Mouse (Mus musculus) gastrocnemius, postnatal 4 days (tissue): ENCODE data around the gene Atp6v1g2. TPM values are rescaled to one million over a fixed set of nuclear protein-coding genes. Genes with fewer than 3 reads are reported as not detected.
A peak's percentile ranks its signal among the peaks of the same experiment; 100 is the strongest.

Experiments
- DNase-seq, 2 experiments: peaks; one replicate each; pipeline ENCODE4 v3.0.0; 2021 to 2022; ENCODE audit warnings: low spot score in 2 of 2, mixed read lengths in 2 of 2
- total RNA-seq, 2 experiments: library from RNA; stranded (reverse); gene quantifications; 2 replicates each; pipeline ENCODE4 v1.2.3; 2021

Gene Atp6v1g2
- total RNA-seq, 2 experiments from 2014 or later, result 2.7 to 3.2 TPM

- DNase-seq, result no peak
Observed at GRCm38 (mm10) chr17:35253293-35254093, 20.0 kb downstream of the Atp6v1g2 start.

GRCm38 (mm10) chr17:35254241-35255098 is 21.0 kb downstream of the Atp6v1g2 start:
- no peak for DNase-seq

- no peak for DNase-seq
Observed at GRCm38 (mm10) chr17:35255301-35255700, 21.8 kb downstream of the Atp6v1g2 start.

GRCm38 (mm10) chr17:35255704-35256103 is 22.2 kb downstream of the Atp6v1g2 start:
- DNase-seq, result no peak

GRCm38 (mm10) chr17:35257378-35257777 is 23.9 kb downstream of the Atp6v1g2 start:
- DNase-seq, result no peak

- peak; percentile 81 to 92 for DNase-seq
Observed at GRCm38 (mm10) chr17:35257824-35258491, 24.5 kb downstream of the Atp6v1g2 start.

- no peak for DNase-seq
Observed at GRCm38 (mm10) chr17:35258492-35259478, 25.3 kb downstream of the Atp6v1g2 start.

- DNase-seq, result no peak
Observed at GRCm38 (mm10) chr17:35259621-35260020, 26.2 kb downstream of the Atp6v1g2 start.

- DNase-seq, result no peak
Observed at GRCm38 (mm10) chr17:35261651-35262050, 28.2 kb downstream of the Atp6v1g2 start.

- DNase-seq, result peak; percentile 95
Observed at GRCm38 (mm10) chr17:35262664-35263522, 29.4 kb downstream of the Atp6v1g2 start, which contains the start of gene H2-D1. Gene H2-D1 (plus strand): TSS chr17:35262730.

GRCm38 (mm10) chr17:35263523-35263883 is 30.0 kb downstream of the Atp6v1g2 start:
- no peak for DNase-seq

GRCm38 (mm10) chr17:35267399-35268086 is 34.1 kb downstream of the Atp6v1g2 start:
- no peak for DNase-seq

- no peak for DNase-seq
Observed at GRCm38 (mm10) chr17:35269653-35270347, 36.3 kb downstream of the Atp6v1g2 start.

GRCm38 (mm10) chr17:35272249-35272648 is 38.8 kb downstream of the Atp6v1g2 start:
- DNase-seq, result no peak

- peak; percentile 81 to 84 for DNase-seq
Observed at GRCm38 (mm10) chr17:35274770-35275169, 41.3 kb downstream of the Atp6v1g2 start.

- DNase-seq, result no peak
Observed at GRCm38 (mm10) chr17:35276304-35276864, 42.9 kb downstream of the Atp6v1g2 start.

- no peak for DNase-seq
Observed at GRCm38 (mm10) chr17:35278049-35278448, 44.6 kb downstream of the Atp6v1g2 start.
